Mouse (Mus musculus) brain, embryonic 14.5 days (tissue): Measurements from ENCODE around the gene Plcb1.
"Not testable (repeated sequence)": the region's sequence is repeated elsewhere in the genome, so short reads cannot be mapped to it uniquely, and the experiment has no call there.

ENCODE experiments used
- CTCF ChIP-seq: fragments of 200-500 bp; IDR thresholded peaks from 2 replicates; pipeline ENCODE4 v1.5.1; 2012; ENCODE audit warnings: inconsistent platforms, mild to moderate bottlenecking, moderate library complexity, borderline replicate concordance; ENCODE audit not compliant: insufficient read depth, insufficient read length; ENCODE audit errors: extremely low read depth
- POLR2A ChIP-seq: fragments of 200-500 bp; IDR thresholded peaks from 2 replicates; pipeline ENCODE4 v1.6.1; 2012; ENCODE audit warnings: mild to moderate bottlenecking, inconsistent platforms, borderline replicate concordance; ENCODE audit not compliant: poor library complexity, insufficient read depth, insufficient read length, severe bottlenecking; ENCODE audit errors: extremely low read depth

DNA sequence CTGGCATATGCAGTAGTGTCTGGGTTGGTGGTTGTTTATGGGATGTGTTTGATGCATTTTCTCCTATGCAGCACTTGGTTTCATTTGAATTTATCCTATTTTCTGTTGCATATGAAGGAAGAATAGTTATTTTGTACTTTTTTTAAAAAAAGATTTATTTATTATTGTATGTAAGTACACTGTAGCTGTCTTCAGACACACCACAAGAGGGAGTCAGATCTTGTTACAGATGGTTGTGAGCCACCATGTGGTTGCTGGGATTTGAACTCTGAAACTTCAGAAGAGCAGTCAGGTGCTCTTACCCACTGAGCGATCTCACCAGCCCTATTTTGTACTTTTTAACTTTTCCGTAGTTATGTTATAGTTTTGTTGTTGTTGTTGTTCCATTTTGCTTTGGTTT is 222.0 kb downstream of the Plcb1 start:
- not testable (repeated sequence) for TF ChIP-seq POLR2A, CTCF
